Comparison of ENCODE assay signal across 10 mouse cellular contexts in the genomic region with DNA sequence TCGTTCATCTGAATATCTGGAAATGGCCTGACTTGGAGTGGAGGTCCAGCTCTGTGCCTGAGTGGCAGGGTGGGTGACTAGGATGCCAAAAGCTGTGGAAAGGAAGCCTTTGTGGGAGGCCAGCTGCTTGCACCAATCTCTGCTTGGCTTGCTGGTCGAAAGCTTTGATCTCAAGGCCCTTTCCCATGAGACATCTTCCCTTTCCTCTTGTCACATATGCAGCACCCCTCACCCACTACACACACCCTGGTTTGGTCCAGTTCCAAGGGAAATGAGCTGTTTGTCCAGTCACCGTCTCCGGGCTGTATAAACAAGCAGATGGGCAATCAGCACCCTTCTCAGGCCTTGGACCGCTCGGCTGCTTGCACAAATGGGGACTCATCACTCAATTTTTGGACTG.
DNase-seq lines count a peak whose midpoint lies in the region; ATAC-seq and TF ChIP-seq lines count a peak whose summit lies in the region.
"Had no signal": no experiment of that assay in that cellular context is flagged by ENCODE, and none has a peak within 500 bp of the region (broad histone marks: within the 10 kb centered on the region; RNA-seq: fewer than 3 reads in every experiment).

No protein-coding gene starts in this region.

- WGBS in lung, embryonic 14.5 days = 28% methylated on average over 6 of the region's 6 CpGs
- WGBS in lung, adult 2 months = 34% methylated on average over 6 of the region's 6 CpGs
- 23% methylated on average over 6 of the region's 6 CpGs for WGBS in forebrain, postnatal 0 days
- WGBS in midbrain, embryonic 14.5 days = 60% methylated on average over 6 of the region's 6 CpGs

- peak; percentile 91 for ATAC-seq in lung, embryonic 14.5 days (ENCODE audit: insufficient read depth)
- peak; percentile 81 for ATAC-seq in forebrain, postnatal 0 days
- peak; percentile 62; the same call in 1 of the 2 replicates for ATAC-seq in midbrain, embryonic 14.5 days (ENCODE audit: low FRiP score, low TSS enrichment)
- ATAC-seq: activated CD4-positive, CD25-positive, alpha-beta regulatory T cell, adult 4 months had no signal

- no peak overlapping the region; the same call in 1 of the 2 replicates for H3K4me2 ChIP-seq in lung, embryonic 14.5 days
- H3K4me2 ChIP-seq in forebrain, postnatal 0 days (ENCODE audit: low read depth) = no peak overlapping the region
- H3K4me2 ChIP-seq in midbrain, embryonic 14.5 days (ENCODE audit: low read length) = no peak overlapping the region
- H3K4me2 ChIP-seq: limb, embryonic 12.5 days had no signal

- H3K27me3 ChIP-seq in lung, embryonic 14.5 days (ENCODE audit: insufficient read depth, low read length) = no peaks in the 10 kb centered on the region
- H3K27me3 ChIP-seq in forebrain, postnatal 0 days (ENCODE audit: insufficient read depth, low read length) = no peaks in the 10 kb centered on the region
- H3K27me3 ChIP-seq in midbrain, embryonic 14.5 days (ENCODE audit: control insufficient read depth, insufficient read depth, low read length) = no peaks in the 10 kb centered on the region; the same call in 1 of the 2 replicates
- H3K27me3 ChIP-seq: limb, embryonic 12.5 days had no signal

- no peaks in the 10 kb centered on the region for H3K36me3 ChIP-seq in lung, embryonic 14.5 days (ENCODE audit: insufficient read depth)
- H3K36me3 ChIP-seq in forebrain, postnatal 0 days (ENCODE audit: insufficient read depth) = no peaks in the 10 kb centered on the region
- H3K36me3 ChIP-seq in midbrain, embryonic 14.5 days (ENCODE audit: control insufficient read depth, insufficient read depth, low read length) = no peaks in the 10 kb centered on the region
- H3K36me3 ChIP-seq: limb, embryonic 12.5 days had no signal

- no peak overlapping the region for H3K27ac ChIP-seq in lung, embryonic 14.5 days (ENCODE audit: low read depth)
- H3K27ac ChIP-seq in forebrain, postnatal 0 days (ENCODE audit: low read depth, low read length) = no peak overlapping the region
- no peak overlapping the region for H3K27ac ChIP-seq in midbrain, embryonic 14.5 days (replicated peaks; ENCODE audit: low read depth, low read length)
- H3K27ac ChIP-seq: limb, embryonic 12.5 days had no signal

- no peaks in the 10 kb centered on the region for H3K9me3 ChIP-seq in lung, embryonic 14.5 days (ENCODE audit: low read depth, low read length)
- H3K9me3 ChIP-seq in forebrain, postnatal 0 days (ENCODE audit: low read length) = no peaks in the 10 kb centered on the region
- H3K9me3 ChIP-seq in midbrain, embryonic 14.5 days (ENCODE audit: control insufficient read depth, low read length) = no peaks in the 10 kb centered on the region
- H3K9me3 ChIP-seq: limb, embryonic 12.5 days had no signal

- H3K4me1 ChIP-seq in lung, embryonic 14.5 days (ENCODE audit: insufficient read depth) = peaks cover 11% of the 10 kb centered on the region
- H3K4me1 ChIP-seq in lung, adult 2 months (ENCODE audit: control insufficient read depth, insufficient read depth, low read length) = no peaks in the 10 kb centered on the region
- peaks cover 4% of the 10 kb centered on the region; the same call in 1 of the 2 replicates for H3K4me1 ChIP-seq in forebrain, postnatal 0 days (ENCODE audit: insufficient read depth)
- peaks cover 9% of the 10 kb centered on the region for H3K4me1 ChIP-seq in midbrain, embryonic 14.5 days (ENCODE audit: control insufficient read depth, insufficient read depth, low read length)

- no peak for TF ChIP-seq POLR2A in lung, adult 2 months (IDR thresholded peaks at IDR 0.05; ENCODE audit: borderline replicate concordance, extremely low read depth, low read depth, low read length)

- TF ChIP-seq CTCF in lung, embryonic 14.5 days (IDR thresholded peaks at IDR 0.05; ENCODE audit: low read depth) = no peak
- TF ChIP-seq CTCF in lung, adult 2 months (IDR thresholded peaks at IDR 0.05; ENCODE audit: insufficient read depth, low read length) = no peak
- TF ChIP-seq CTCF in forebrain, postnatal 0 days (IDR thresholded peaks at IDR 0.05; ENCODE audit: low read depth) = no peak

- peak; percentile 84 for DNase-seq in lung, embryonic 14.5 days
- no peak for DNase-seq in lung, adult 2 months
- DNase-seq in brain, embryonic 18.5 days (ENCODE audit: low read depth, low spot score) = peak; percentile 45
- DNase-seq in forebrain, postnatal 0 days = peak; percentile 56
- DNase-seq in midbrain, embryonic 14.5 days = peak; percentile 34
- DNase-seq in embryo, embryonic 9.5 days (ENCODE audit: extremely low spot score) = no peak
- no peak for DNase-seq in left cerebral cortex, adult 18-20 months (ENCODE audit: low spot score in 2 of 2)
- DNase-seq: right cerebral cortex, postnatal 25 days had no signal

- no peak overlapping the region for H3K4me3 ChIP-seq in lung, embryonic 14.5 days (ENCODE audit: low read depth, low read length)
- H3K4me3 ChIP-seq in lung, adult 2 months (replicated peaks; ENCODE audit: extremely low read depth, low read depth, low read length) = no peak overlapping the region
- H3K4me3 ChIP-seq in forebrain, postnatal 0 days (ENCODE audit: low read depth, low read length) = no peak overlapping the region
- no peak overlapping the region for H3K4me3 ChIP-seq in midbrain, embryonic 14.5 days (replicated peaks; ENCODE audit: low read depth, low read length)
- H3K4me3 ChIP-seq: limb, embryonic 12.5 days had no signal

- no peak overlapping the region for H3K9ac ChIP-seq in lung, embryonic 14.5 days
- H3K9ac ChIP-seq in forebrain, postnatal 0 days = no peak overlapping the region
- no peak overlapping the region for H3K9ac ChIP-seq in midbrain, embryonic 14.5 days (replicated peaks; ENCODE audit: low read length)
- H3K9ac ChIP-seq: limb, embryonic 12.5 days had no signal

Comparison
In these comparisons a context has a peak if more than half of its experiments do, and no peak if none do; other contexts are left out.
1. DNase-seq: peak in lung, embryonic 14.5 days (single experiment), brain, embryonic 18.5 days (single experiment), forebrain, postnatal 0 days (single experiment) and midbrain, embryonic 14.5 days (single experiment); none in lung, adult 2 months (single experiment), embryo, embryonic 9.5 days (single experiment) and left cerebral cortex, adult 18-20 months (0 of 2).
2. Peak in every context shown above with its lines, with median percentiles within 50 percentile points of each other: ATAC-seq.